Mouse (Mus musculus) midbrain, embryonic 12.5 days (tissue): ENCODE measurements around the gene Mllt3. TPM values are rescaled to one million over a fixed set of nuclear protein-coding genes. Genes with fewer than 3 reads are reported as not detected.

ENCODE experiments used
- ATAC-seq: fragments of 200-750 bp; cut with Nextera tagmentation; 2 replicates; pipeline ENCODE4 v1.8.0; 2017; ENCODE audit warnings: low read depth, moderate TSS enrichment, moderate library complexity; ENCODE audit not compliant: low FRiP score
- H3K27ac ChIP-seq: fragments of 300-500 bp; sonication (generic); replicated peaks from 2 replicates; pipeline ENCODE4 v1.5.1; 2016; ENCODE audit warnings: mild to moderate bottlenecking
- H3K27me3 ChIP-seq: fragments of 300-500 bp; sonication (generic); 2 replicates; pipeline ENCODE4 v1.6.1; 2016; ENCODE audit warnings: mild to moderate bottlenecking
- H3K36me3 ChIP-seq: fragments of 300-500 bp; sonication (generic); 2 replicates; pipeline ENCODE4 v1.6.1; 2016
- H3K4me1 ChIP-seq: fragments of 300-500 bp; sonication (generic); 2 replicates; pipeline ENCODE4 v1.6.1; 2016
- H3K4me2 ChIP-seq: fragments of 300-500 bp; sonication (generic); replicated peaks from 2 replicates; pipeline ENCODE4 v1.6.1; 2016; ENCODE audit warnings: mild to moderate bottlenecking, moderate library complexity
- H3K4me3 ChIP-seq: fragments of 300-500 bp; sonication (generic); 2 replicates; pipeline ENCODE4 v1.5.1; 2016; ENCODE audit warnings: mild to moderate bottlenecking
- H3K9ac ChIP-seq: fragments of 300-500 bp; sonication (generic); replicated peaks from 2 replicates; pipeline ENCODE4 v1.6.1; 2016; ENCODE audit warnings: mild to moderate bottlenecking, moderate library complexity
- H3K9me3 ChIP-seq: fragments of 300-500 bp; sonication (generic); 2 replicates; pipeline ENCODE4 v1.6.1; 2016; ENCODE audit warnings: mild to moderate bottlenecking
- WGBS: fragments of 180-500 bp; shearing (Covaris S2); methylation state at CpG from one replicate; pipeline ENCODE4 v1.1.7; 2016; 5-methylcytosine and 5-hydroxymethylcytosine counted together
- polyA plus RNA-seq: library from polyadenylated mRNA; unstranded; fragments of >200 nt; fragmentation: Nextera tagmentation; extraction: Ambion mirVana; gene quantifications from 2 replicates; pipeline ENCODE4 v1.2.1, GENCODE M21; 2016

The Mllt3 gene
- polyA plus RNA-seq, 1 experiment from 2014 or later, result 80.2 TPM

DNA sequence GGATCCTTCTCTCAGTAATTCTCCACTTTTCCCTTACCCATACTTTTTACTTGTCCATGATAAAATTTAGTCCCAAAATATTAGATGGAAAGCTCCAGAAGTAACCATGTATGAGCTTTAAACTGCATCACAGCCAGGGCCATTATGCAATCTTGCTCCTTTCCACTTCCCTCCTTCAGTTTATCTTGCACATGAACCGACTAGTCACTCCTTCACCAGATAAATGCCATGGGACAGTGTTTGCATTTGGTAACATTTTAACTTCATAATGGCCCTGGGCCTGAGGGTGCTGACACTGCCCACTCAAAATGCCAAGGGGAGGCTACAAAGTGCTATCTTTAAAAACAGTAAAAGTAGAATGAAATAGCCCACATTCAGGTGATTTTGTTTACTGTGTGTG is 128.4 kb downstream of the Mllt3 start:
- H3K4me2 ChIP-seq, result no peak overlapping the region
- H3K4me3 ChIP-seq, result no peak overlapping the region
- H3K27ac ChIP-seq, result no peak overlapping the region
- ATAC-seq, result no peak
- no peaks in the 10 kb centered on the region for H3K9me3 ChIP-seq
- H3K9ac ChIP-seq, result no peak overlapping the region
- H3K4me1 ChIP-seq, result peaks cover 6% of the 10 kb centered on the region
- 97% methylated on average over 1 of the region's 1 CpGs for WGBS
- no peaks in the 10 kb centered on the region for H3K36me3 ChIP-seq
- no peaks in the 10 kb centered on the region for H3K27me3 ChIP-seq

DNA sequence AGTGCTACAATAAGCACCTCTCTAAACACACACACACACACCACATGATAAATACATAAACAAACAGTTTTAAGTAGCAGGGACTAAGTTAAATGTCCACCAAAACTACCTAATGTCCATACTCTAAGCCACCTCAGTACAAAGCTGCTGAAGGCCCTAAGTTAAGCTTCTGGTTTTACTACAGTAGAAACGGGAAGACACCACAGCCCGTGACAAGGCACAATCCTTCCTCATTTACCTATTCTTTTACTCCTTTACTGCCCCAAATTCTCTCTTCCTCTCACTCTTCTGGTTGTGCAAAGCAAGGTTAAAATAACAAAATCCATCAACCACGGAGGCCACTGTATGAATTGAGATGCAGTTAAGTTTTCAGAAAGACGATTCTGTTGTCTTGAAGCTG is 130.6 kb downstream of the Mllt3 start:
- Histone ChIP-seq H3K36me3 (no peaks in the 10 kb centered on the region), H3K9me3 (no peaks in the 10 kb centered on the region), H3K27ac (no peak overlapping the region), H3K4me2 (no peak overlapping the region), H3K27me3 (no peaks in the 10 kb centered on the region), H3K4me1 (peaks cover 6% of the 10 kb centered on the region), H3K4me3 (no peak overlapping the region), H3K9ac (no peak overlapping the region)
- 89% methylated on average over 4 of the region's 4 CpGs for WGBS
- ATAC-seq, result no peak

DNA sequence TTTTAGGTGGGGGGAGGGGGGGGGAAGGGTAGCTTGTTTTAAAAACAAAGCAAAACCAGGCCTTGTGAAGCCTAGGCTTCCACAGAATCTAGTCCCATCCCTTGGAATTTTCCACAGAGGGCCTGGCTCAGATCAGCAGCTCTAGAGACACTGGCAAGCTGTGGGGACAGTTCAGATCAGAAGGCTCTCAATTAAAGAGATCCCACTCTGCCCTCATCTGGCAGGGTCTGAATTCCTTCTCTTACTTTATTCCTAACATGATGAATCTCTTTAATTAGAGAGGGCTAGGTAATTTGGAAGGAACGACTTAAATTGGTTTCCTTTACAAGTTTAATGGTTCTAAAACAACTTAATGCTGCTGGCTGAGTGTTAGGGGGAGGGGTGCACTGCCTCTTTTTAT is 132.0 kb downstream of the Mllt3 start:
- Histone ChIP-seq H3K36me3 (no peaks in the 10 kb centered on the region), H3K9me3 (no peaks in the 10 kb centered on the region), H3K4me2 (no peak overlapping the region), H3K9ac (no peak overlapping the region), H3K27ac (no peak overlapping the region), H3K4me3 (no peak overlapping the region), H3K4me1 (no peaks in the 10 kb centered on the region; the same call in 1 of the 2 replicates), H3K27me3 (no peaks in the 10 kb centered on the region)
- WGBS, result 52% methylated on average over 1 of the region's 1 CpGs
- ATAC-seq, result no peak

DNA sequence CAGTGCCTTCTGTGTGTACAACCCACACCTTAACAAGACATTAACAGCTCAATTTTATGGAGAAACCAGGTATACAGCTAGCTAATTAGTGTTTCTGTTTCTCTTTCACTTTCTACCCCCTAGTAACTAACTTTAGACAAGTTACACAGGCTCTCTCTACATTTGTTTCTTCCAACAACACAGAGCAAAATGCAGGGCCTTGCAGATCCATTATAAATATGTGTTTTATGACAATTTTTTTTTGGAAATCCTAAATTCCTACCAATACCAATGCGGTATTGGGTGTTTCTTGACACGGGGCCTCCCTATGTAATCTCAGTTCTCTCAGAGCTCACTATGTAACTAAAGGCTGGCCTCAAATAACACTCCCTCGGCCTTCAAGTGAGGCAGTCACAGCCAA is 139.7 kb downstream of the Mllt3 start:
- H3K4me3 ChIP-seq, result no peak overlapping the region
- H3K36me3 ChIP-seq, result no peaks in the 10 kb centered on the region
- no peaks in the 10 kb centered on the region for H3K27me3 ChIP-seq
- H3K4me1 ChIP-seq, result peaks cover 13% of the 10 kb centered on the region; the same call in 1 of the 2 replicates
- 89% methylated on average over 3 of the region's 3 CpGs for WGBS
- H3K27ac ChIP-seq, result no peak overlapping the region
- ATAC-seq, result no peak
- no peak overlapping the region for H3K9ac ChIP-seq
- no peaks in the 10 kb centered on the region for H3K9me3 ChIP-seq
- no peak overlapping the region for H3K4me2 ChIP-seq

DNA sequence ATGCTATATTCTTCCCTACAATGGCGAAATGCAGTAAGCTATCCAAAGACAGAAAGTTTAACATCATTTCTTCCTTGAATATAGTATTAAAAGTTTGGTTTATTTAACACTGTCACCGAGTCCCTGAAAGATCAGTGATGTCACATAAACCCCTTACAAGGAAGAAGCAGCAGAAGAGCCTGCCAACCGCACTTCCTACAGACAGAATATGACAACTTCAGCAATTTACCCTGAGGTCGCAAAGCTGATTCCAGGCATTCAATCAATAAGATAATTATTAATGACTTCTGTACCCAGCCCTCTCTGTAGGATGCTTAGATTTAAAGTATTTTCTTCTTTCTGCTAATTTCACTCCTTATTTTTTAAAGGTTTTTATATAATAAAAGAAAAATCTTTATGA is 140.2 kb downstream of the Mllt3 start:
- no peak overlapping the region for H3K27ac ChIP-seq
- H3K9me3 ChIP-seq, result no peaks in the 10 kb centered on the region
- no peak overlapping the region for H3K9ac ChIP-seq
- no peaks in the 10 kb centered on the region for H3K27me3 ChIP-seq
- H3K4me3 ChIP-seq, result no peak overlapping the region
- no peaks in the 10 kb centered on the region for H3K36me3 ChIP-seq
- H3K4me1 ChIP-seq, result peaks cover 13% of the 10 kb centered on the region; the same call in 1 of the 2 replicates
- H3K4me2 ChIP-seq, result no peak overlapping the region
- ATAC-seq, result no peak
- WGBS, result 87% methylated on average over 4 of the region's 4 CpGs

DNA sequence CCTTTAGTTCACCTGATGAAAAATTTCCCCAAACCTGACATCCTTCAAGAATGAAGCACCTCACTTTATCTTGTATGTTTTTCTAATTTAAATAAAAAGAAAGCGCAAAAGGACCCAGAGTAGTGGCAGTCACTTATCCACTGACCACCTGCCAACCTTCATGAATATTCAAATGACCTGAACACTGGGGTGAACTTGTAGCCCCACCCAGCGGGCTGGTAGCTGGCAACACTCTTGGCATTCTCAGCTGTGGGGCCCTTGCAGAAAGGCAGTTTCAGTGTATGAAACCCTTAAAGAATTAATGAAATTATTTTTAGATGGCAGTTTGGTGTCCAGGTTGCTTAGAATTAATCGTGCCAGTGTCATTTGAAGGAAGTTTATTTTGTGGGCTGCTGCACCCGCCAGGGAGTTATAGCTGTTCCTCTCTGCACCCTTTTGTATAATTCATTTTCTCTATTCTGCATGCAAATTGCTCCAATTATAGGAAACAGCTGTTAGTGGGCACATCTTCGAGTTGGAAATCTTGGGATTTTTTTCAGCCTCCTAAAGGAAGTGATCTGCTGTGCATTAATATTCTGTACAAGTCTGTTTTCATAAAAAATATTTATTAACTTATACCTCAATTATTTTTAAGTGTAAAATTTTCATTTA is 149.8 kb downstream of the Mllt3 start:
- peak; percentile 76 for ATAC-seq
- Histone ChIP-seq H3K4me3 (no peak overlapping the region), H3K9ac (no peak overlapping the region), H3K4me2 (no peak overlapping the region), H3K27ac (no peak overlapping the region), H3K4me1 (peaks cover 16% of the 10 kb centered on the region), H3K36me3 (no peaks in the 10 kb centered on the region), H3K9me3 (no peaks in the 10 kb centered on the region), H3K27me3 (no peaks in the 10 kb centered on the region)
- WGBS, result 53% methylated on average over 5 of the region's 5 CpGs

DNA sequence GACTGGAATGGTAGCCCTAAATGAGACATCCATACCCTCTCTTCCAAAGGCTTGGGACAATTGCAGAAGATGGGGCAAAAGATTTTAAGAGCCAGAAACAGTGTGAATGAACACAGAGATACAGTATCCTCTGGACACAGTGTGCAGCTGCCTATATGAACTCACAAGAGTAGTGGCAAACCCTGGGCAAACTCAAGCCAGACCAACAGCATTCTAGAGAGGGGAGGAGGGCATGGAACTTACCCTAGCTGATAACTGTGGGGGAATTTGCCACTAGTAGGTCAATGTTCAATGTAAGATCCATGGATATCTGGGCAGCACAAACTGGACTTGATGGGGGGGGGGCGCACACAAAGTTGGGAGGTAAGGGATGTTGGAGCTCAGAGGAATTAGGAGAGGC is 151.2 kb downstream of the Mllt3 start:
- Histone ChIP-seq H3K27ac (no peak overlapping the region), H3K4me1 (peaks cover 16% of the 10 kb centered on the region), H3K4me2 (no peak overlapping the region), H3K9me3 (no peaks in the 10 kb centered on the region), H3K36me3 (no peaks in the 10 kb centered on the region), H3K9ac (no peak overlapping the region), H3K4me3 (no peak overlapping the region), H3K27me3 (no peaks in the 10 kb centered on the region)
- 95% methylated on average over 1 of the region's 1 CpGs for WGBS
- ATAC-seq, result no peak

DNA sequence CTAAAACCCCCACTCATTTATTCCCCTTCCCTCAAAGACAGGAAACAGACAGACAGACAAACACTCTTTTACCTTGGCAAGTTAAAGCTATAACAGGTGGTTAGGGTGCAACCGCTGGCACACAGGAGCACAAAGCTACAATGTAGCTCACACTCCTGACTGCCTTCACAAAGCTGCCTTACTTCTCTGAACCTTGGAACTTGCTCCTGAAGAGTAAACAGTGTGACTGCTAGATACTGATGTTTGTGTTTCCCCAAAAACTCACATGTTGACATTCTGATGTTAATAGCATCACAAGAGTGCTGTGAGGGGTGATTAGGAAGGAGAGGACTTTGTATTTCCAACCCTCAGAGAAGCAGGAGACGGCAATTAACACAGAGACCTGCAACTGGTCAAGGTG is 151.6 kb downstream of the Mllt3 start:
- Histone ChIP-seq H3K27ac (no peak overlapping the region), H3K27me3 (no peaks in the 10 kb centered on the region), H3K9me3 (no peaks in the 10 kb centered on the region), H3K36me3 (no peaks in the 10 kb centered on the region), H3K4me3 (no peak overlapping the region), H3K4me1 (peaks cover 16% of the 10 kb centered on the region), H3K4me2 (no peak overlapping the region), H3K9ac (no peak overlapping the region)
- no peak for ATAC-seq
- 89% methylated on average over 2 of the region's 2 CpGs for WGBS

DNA sequence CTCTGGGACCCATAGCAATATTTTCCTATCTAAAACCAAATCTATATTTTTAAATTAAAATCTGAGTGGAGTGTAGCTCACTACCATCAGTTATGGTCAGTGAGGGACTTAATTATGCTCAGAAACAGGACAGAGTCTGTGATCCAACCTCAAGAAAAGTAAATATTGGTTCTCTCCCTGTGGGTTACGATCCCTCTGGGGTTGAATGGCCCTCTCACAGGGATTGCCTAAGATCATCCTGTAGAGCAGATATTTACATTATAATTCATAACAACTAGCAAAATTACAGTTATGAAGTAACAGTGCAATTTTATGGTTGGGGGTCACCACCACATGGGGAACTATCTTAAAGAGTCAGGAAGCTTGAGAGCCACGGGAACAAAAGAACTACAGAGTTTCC is 152.9 kb downstream of the Mllt3 start:
- peaks cover 16% of the 10 kb centered on the region for H3K4me1 ChIP-seq
- no peaks in the 10 kb centered on the region for H3K27me3 ChIP-seq
- H3K4me2 ChIP-seq, result no peak overlapping the region
- no peaks in the 10 kb centered on the region for H3K9me3 ChIP-seq
- WGBS, result 72% methylated on average over 2 of the region's 2 CpGs
- H3K36me3 ChIP-seq, result no peaks in the 10 kb centered on the region
- H3K4me3 ChIP-seq, result no peak overlapping the region
- H3K27ac ChIP-seq, result no peak overlapping the region
- no peak for ATAC-seq
- no peak overlapping the region for H3K9ac ChIP-seq

DNA sequence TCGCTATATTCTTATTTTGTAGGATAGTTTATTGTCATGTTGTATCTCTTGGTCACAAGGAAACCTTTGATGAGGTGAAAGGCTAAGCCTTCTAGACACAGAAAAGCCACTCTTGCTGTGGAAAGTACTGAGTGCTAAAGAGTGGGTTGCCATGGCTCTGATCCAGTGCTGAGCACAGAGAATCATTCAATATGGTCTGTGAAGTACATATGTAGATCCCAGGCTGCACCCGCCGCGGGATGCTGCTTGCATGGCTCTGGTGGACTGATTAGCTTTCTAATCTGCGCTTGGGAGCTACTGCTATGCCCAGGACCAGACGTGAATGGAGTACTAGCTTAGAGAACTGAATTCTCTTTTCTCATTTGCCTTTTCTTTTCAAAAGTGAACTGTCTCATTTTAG is 154.5 kb downstream of the Mllt3 start:
- ATAC-seq, result no peak
- H3K9ac ChIP-seq, result no peak overlapping the region
- no peaks in the 10 kb centered on the region for H3K27me3 ChIP-seq
- peaks cover under 1% of the 10 kb centered on the region; the same call in 1 of the 2 replicates for H3K36me3 ChIP-seq
- H3K4me3 ChIP-seq, result no peak overlapping the region
- H3K27ac ChIP-seq, result no peak overlapping the region
- WGBS, result 73% methylated on average over 6 of the region's 6 CpGs
- no peak overlapping the region for H3K4me2 ChIP-seq
- H3K9me3 ChIP-seq, result no peaks in the 10 kb centered on the region
- H3K4me1 ChIP-seq, result peaks cover 13% of the 10 kb centered on the region

DNA sequence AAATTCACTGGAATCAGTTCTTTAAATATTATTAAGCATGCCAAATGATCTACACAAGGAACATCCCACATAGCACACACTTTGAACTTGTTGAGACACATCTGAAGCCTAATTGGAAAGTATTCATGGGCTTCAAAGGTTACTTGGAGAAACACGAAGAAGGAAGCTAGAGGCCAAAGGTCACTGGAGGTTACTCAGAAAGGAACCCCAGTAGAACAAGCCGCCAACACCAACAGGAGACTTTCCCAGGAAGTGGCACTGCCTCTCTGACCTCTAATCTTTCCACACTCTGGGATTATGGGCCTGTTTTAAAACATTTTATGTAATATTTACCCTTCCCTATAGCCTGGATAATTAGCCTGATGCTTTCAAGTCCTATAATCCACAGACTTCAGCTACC is 162.6 kb downstream of the Mllt3 start:
- Histone ChIP-seq H3K4me2 (no peak overlapping the region), H3K36me3 (peaks cover 20% of the 10 kb centered on the region), H3K9me3 (no peaks in the 10 kb centered on the region), H3K27me3 (no peaks in the 10 kb centered on the region), H3K9ac (no peak overlapping the region), H3K27ac (no peak overlapping the region), H3K4me1 (no peaks in the 10 kb centered on the region), H3K4me3 (no peak overlapping the region)
- 52% methylated on average over 2 of the region's 2 CpGs for WGBS
- ATAC-seq, result no peak

DNA sequence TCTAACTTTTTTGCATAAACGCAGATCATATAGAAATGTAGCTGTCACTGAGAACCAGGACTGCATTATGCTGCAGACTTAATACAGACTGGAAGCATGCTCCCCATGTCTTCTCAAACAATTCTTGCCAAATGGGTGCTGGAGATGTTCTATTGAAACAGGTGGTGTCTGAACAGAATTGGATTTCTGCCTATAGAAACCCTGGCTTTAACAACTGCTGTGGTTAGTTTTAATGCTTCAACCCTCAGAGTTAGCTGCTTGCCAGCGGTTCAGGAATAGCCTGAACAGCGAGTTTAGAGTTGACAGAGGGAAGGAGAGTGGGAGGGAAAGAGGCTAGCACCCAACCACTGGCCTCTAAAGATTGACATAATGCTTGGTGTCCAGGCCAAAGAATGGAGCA is 166.6 kb downstream of the Mllt3 start:
- Histone ChIP-seq H3K27me3 (no peaks in the 10 kb centered on the region), H3K27ac (no peak overlapping the region), H3K9ac (no peak overlapping the region), H3K4me2 (no peak overlapping the region), H3K4me3 (no peak overlapping the region), H3K36me3 (0 out of 2 replicates have a peak, but pooled peaks cover 4% of the 10 kb centered on the region), H3K4me1 (no peaks in the 10 kb centered on the region), H3K9me3 (no peaks in the 10 kb centered on the region)
- 84% methylated on average over 3 of the region's 3 CpGs for WGBS
- no peak for ATAC-seq

DNA sequence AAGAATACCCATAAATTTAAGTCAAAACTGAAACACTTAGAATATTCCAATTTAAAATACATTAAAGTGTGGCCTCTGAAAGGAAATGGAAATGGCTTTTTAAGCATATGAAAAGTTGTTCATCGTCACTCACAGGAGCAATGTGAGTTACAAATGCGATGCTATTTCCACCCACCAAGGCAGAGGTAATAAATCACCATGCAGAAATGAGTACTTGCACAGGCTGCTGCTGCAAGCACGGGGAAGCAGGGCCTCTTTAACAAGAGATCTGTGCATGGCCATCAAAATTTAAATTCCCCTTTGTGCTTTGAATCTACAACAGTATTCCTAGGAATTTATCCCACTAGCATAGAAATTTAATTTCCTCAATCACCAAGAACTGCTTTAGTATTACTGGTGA is 167.3 kb downstream of the Mllt3 start:
- Histone ChIP-seq H3K9ac (no peak overlapping the region), H3K36me3 (no peaks in the 10 kb centered on the region), H3K4me1 (no peaks in the 10 kb centered on the region), H3K9me3 (no peaks in the 10 kb centered on the region), H3K4me3 (no peak overlapping the region), H3K4me2 (no peak overlapping the region), H3K27ac (no peak overlapping the region), H3K27me3 (no peaks in the 10 kb centered on the region)
- ATAC-seq, result no peak
- WGBS, result 69% methylated on average over 3 of the region's 3 CpGs
